Mouse (Mus musculus) right cerebral cortex, postnatal 10 days (tissue): Measurements from ENCODE around the gene Adora2b.

ENCODE experiments used
- DNase-seq, 2 experiments: peaks; one replicate each; pipeline ENCODE4 v3.0.0; 2021; ENCODE audit warnings: low spot score in 2 of 2

The Adora2b gene

GRCm38 (mm10) chr11:62248401-62249244 lies at the start of gene Adora2b:
Adora2b (plus strand) TSS chr11:62248984.
- peak; percentile 57 to 69 for DNase-seq

GRCm38 (mm10) chr11:62200901-62201512 lies 47.8 kb upstream of the Adora2b start:
- no peak for DNase-seq

- DNase-seq = no peak
Measured at GRCm38 (mm10) chr11:62202645-62203044, 46.1 kb upstream of the Adora2b start.

- DNase-seq = no peak
Measured at GRCm38 (mm10) chr11:62209111-62209510, 39.7 kb upstream of the Adora2b start.

GRCm38 (mm10) chr11:62209891-62210290 lies 38.9 kb upstream of the Adora2b start:
- DNase-seq = no peak

- DNase-seq = no peak
Measured at GRCm38 (mm10) chr11:62213384-62213989, 35.3 kb upstream of the Adora2b start.

- DNase-seq = no peak
Measured at GRCm38 (mm10) chr11:62215107-62215506, 33.7 kb upstream of the Adora2b start.

GRCm38 (mm10) chr11:62217751-62218150 lies 31.0 kb upstream of the Adora2b start:
- DNase-seq = no peak

GRCm38 (mm10) chr11:62220756-62221510 lies 27.9 kb upstream of the Adora2b start:
- DNase-seq = peak; percentile 29 to 34

GRCm38 (mm10) chr11:62223416-62223815 lies 25.4 kb upstream of the Adora2b start:
- no peak for DNase-seq

GRCm38 (mm10) chr11:62223962-62224361 lies 24.8 kb upstream of the Adora2b start:
- DNase-seq = no peak

GRCm38 (mm10) chr11:62224797-62225196 lies 24.0 kb upstream of the Adora2b start:
- DNase-seq = no peak

- DNase-seq = no peak
Measured at GRCm38 (mm10) chr11:62240631-62241261, 8.0 kb upstream of the Adora2b start.

GRCm38 (mm10) chr11:62243871-62244270 lies 4.9 kb upstream of the Adora2b start:
- DNase-seq = no peak

GRCm38 (mm10) chr11:62244471-62244870 lies 4.3 kb upstream of the Adora2b start:
- DNase-seq = no peak

GRCm38 (mm10) chr11:62247759-62248400 lies 904 bp upstream of the Adora2b start:
- no peak for DNase-seq

- peak in 1 of 2 experiments; percentile 39 for DNase-seq
Measured at GRCm38 (mm10) chr11:62249266-62250037, 668 bp downstream of the Adora2b start.

GRCm38 (mm10) chr11:62251047-62251446 lies 2.3 kb downstream of the Adora2b start:
- DNase-seq = no peak

GRCm38 (mm10) chr11:62253380-62253779 lies 4.6 kb downstream of the Adora2b start:
- DNase-seq = no peak

GRCm38 (mm10) chr11:62259214-62259613 lies 10.4 kb downstream of the Adora2b start:
- no peak for DNase-seq
